Mouse (Mus musculus) urinary bladder, postnatal 4 days (tissue): ENCODE measurements around the gene Il1rap.

Source experiments
- DNase-seq, 2 experiments: peaks; one replicate each; pipeline ENCODE4 v3.0.0; 2021 to 2022; ENCODE audit warnings: low spot score in 2 of 2

Il1rap gene

GRCm38 (mm10) chr16:26728139-26728538 lies 146.6 kb downstream of the Il1rap start:
- DNase-seq: no peak

DNA sequence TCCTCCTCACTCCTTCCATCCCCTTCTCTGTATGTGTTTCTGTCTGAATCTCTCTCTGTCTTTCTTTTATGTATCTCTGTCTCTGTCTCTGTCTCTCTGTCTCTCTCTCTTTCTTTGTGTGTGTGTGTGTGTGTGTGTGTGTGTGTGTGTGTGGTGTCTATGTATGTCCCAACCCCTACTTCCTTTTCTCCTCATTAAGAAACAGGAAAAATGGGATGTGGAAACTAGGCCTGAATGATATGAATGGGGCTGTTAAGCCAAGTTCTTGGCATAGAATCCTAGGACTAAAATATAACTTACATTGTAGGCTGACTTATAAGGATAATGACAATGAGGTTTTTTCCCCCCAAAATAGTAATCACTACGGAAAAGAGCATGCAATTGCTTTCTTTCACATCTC lies 149.4 kb downstream of the Il1rap start:
- DNase-seq: no peak

- no peak for DNase-seq
Measured at GRCm38 (mm10) chr16:26732566-26732965, 151.1 kb downstream of the Il1rap start.

- DNase-seq: no peak
Measured at GRCm38 (mm10) chr16:26755381-26756155, 174.1 kb downstream of the Il1rap start.

DNA sequence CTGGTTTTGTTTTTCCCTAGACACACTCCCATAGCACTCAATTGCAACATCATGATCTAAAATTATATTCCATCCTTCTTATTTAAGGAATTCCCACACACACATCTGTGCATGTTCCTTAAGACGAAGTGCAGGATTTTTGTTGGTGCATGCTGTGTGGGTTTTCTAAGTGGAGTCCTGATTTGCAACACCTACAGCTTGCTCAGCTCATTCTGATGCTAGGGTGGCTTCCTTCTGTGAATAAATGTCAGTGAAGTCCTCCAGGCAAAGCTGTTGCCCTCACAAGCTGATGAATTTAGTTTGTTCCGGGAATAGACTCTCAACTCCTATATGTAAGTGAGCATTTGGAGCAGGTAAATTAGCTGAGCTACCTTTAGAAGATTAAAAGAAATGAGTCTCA lies 194.5 kb downstream of the Il1rap start:
- no peak for DNase-seq

- no peak for DNase-seq
Measured at GRCm38 (mm10) chr16:26777132-26777531, 195.6 kb downstream of the Il1rap start.
